Mouse (Mus musculus): ENCODE data around the gene Tmod2.

Gene Tmod2

DNA sequence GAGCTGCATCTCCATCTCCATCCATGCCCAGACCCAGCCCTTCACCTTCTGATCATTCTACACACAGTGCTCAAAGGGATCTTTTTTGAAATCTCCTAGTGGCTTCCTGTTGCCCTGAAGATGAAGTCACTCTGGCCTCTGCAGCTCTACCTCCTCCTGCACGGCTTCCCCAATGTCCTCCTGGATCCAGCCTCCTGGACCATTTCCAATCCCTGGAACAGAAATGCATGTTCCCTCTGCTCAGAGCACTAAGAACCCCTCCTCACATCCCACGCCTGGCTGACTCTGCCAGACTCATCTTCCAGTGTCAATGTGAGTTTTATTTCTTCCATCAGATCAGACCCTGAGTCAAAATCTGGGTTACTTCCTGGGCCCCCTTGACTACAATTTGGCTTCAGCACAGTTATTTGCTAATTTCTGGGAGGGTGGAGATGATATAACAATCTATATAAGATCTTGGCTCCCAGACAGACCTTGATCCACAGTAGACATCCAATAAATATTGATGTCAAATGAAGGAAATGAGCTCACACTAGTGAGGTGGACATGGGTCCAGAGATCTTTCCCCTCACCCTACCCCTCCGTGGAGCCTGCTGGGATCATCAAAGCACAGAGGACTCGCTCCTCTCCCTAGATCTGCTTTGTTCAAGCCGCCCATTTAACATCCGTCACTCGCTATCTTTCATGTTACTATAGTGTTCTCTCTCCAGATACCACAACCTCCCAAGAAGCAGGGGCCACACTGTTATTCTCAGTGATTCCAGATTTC, 10.8 kb downstream of the Tmod2 start:
- DNase-seq (ENCODE audit: low spot score in 2 of 2): peak in 1 of 2 experiments; percentile 22

DNA sequence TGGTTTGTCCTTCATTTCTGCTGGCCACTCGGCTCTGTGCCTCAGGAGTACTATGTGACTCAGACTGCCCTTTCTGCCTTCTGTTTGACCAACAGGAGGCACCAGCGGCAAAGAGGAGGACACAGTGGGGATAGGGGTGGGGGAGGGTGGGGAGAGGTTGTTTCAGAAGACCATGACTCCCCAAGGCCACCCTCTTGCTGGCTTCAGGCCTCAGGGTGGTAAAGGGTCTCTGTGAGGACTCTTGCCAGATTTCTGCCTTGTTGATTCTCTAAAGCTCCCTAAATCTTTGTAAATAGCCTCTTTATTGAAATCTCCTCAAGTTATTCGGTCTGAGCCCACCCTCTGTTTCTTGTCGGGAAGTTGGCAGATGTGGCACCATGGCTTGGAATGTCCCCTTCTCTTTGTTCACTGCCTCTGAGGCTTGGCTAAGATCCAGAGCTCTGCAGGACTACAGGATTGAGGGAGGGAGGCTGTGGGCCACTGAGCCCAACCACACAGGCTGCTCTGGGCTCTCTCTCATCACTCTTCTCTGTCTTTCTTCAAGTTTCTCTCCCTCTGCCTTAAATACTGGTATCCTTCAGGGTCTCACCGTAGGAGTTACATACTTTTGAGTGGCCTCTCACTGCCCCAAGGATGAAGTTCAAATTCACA, 11.8 kb downstream of the Tmod2 start:
- DNase-seq (ENCODE audit: low spot score in 2 of 2): no peak

DNA sequence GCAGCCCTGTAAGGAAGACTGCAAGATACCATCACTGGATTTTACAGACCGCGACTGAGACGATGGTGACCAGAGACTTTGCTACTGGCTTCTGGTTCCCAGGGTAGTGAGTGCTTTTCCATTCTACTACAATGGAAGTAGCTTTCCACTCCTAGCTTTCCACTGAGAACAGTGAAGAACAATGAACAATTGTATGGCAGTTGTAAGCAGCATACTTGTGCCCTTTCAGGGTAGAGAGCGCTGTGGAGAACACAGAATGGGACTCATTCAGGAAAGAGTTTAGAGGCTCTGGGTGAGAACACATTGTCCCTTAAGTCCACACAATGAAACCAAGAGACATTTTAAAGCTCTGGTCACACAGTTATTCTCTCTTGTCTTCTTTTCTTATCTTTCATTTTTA, 13.5 kb downstream of the Tmod2 start:
- no peak for DNase-seq (ENCODE audit: low spot score in 2 of 2)

DNA sequence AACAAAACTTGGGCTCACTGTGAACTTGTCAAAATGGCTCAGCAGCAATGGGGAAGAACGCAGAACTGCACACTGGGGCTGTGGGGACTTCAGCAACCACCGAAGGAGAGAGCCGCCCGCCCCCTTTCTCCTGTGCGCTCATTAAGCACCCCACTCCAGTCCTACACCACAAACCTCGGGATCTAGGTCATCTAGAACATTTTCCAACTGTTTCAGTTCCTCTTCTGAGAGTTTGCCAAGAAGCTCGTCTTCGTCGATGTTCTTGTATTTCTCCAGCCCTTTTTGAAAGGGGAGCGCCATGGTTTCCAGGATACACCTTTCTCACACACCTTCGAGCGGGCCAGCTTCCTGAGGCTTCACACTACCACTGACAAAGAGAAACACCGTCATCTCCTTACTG, 14.1 kb downstream of the Tmod2 start:
- no peak for DNase-seq (ENCODE audit: low spot score in 2 of 2)

DNA sequence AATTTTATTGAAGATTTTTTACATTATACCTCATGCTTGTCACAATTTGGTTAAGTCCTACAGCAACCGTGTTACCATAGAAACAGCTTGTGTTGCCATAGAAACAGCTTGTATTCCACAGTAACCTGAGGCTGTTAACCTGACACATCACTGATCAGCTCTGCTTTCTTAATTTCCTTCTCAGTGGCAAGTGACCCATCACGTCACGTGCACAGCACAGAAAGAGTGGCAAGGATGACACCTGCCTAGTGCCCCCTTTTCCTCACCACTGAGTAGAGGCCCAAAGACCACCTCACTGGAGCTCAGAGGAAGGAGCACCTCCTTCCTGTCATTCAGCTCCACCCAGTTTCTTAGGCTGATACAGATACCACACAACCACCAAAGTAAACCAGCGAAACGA, 17.6 kb downstream of the Tmod2 start:
- no peak for DNase-seq (ENCODE audit: low spot score in 2 of 2)

DNA sequence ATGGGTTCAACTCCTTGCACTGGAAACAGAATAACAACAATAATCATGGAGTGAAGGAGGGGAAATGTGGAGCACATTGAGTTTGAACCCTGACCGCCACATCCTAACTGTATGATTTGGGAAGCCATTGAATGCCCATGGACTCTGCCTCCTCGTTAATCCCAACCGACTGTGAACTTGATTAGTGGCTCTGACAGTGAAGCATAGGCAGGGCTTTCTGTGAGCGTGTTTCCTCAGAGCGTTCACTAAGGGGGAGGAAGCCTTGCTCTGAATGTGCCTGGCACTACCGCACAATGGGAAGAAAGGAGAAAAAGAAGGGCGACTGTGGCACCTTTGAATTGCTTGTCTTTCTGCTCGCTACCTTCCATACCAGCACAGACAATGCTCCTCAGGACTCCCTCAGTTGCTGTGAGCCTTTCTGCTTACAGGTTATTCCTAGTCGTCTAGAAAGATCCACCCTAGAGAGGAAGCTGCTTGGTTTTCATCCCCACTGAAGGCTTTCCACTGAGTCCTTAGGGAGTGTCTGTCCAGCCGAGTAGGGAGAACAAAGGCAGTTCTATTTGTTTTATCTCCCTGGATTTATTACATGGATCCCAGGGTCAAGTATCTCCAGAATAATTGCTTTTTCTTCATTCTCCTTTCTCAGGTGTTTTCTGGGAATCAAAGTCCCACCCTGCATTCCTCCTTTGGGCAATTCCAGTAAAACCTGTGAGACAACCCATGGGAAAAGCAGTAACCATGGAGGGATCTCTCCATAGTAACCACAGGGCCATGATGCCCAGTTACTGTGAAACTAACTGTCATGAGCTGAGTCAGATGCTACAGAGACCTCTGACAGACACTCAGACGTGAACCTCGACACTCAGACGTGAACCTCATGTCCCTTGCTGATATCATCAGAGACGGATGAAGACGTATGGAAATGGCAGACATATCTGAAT, 21.0 kb downstream of the Tmod2 start:
- DNase-seq (ENCODE audit: low spot score in 2 of 2): no peak

DNA sequence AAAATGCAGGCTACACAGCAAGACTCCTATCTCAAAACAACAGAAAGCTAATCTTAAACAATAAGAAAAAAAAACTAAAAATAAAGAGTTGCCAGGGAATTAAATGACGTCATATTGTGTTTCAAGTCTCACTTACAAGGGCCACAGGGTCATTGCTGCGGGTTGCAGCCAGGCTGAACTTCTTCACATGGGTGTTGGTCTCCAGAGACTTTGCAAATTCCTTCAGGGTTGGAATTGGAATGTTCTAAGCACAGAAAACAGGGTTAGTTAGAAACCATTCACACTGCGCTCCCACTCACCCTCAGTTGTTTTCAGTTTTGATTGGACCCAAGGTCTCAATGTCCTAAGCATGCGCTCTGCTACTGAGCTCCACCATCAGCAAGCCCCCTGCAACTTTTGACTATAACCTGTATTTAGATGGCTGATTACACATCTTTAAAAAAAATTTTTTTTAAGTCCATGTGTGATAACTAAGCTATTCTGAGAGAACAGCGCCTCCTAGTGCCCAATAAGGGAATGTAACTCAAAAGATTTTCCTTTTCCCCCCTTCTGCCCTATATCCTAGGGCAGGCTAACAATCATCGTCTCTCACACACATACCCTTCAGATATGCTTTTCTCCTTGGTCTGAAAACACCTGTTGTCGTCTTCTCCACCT, 29.3 kb downstream of the Tmod2 start:
- DNase-seq (ENCODE audit: low spot score in 2 of 2): no peak

DNA sequence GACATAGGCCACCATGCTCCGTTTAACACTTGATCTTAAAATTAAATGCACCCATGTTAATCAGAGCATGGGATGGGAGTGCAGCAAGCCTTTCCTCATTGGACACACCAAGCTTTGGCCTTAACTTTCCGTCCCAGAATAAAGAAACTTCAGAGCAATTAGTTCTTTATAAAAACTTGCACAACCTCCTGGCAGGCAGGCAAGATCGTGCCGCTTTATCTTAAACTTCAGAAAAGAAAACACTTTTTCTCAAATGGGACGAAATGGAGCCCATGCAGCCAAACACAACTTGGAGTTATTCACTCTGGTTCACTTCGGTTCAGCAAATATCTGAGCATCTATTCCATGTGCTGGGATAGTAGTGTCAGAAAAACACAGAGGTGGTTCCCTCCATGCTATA, 31.8 kb downstream of the Tmod2 start:
- DNase-seq (ENCODE audit: low spot score in 2 of 2): peak in 1 of 2 experiments; percentile 29

DNA sequence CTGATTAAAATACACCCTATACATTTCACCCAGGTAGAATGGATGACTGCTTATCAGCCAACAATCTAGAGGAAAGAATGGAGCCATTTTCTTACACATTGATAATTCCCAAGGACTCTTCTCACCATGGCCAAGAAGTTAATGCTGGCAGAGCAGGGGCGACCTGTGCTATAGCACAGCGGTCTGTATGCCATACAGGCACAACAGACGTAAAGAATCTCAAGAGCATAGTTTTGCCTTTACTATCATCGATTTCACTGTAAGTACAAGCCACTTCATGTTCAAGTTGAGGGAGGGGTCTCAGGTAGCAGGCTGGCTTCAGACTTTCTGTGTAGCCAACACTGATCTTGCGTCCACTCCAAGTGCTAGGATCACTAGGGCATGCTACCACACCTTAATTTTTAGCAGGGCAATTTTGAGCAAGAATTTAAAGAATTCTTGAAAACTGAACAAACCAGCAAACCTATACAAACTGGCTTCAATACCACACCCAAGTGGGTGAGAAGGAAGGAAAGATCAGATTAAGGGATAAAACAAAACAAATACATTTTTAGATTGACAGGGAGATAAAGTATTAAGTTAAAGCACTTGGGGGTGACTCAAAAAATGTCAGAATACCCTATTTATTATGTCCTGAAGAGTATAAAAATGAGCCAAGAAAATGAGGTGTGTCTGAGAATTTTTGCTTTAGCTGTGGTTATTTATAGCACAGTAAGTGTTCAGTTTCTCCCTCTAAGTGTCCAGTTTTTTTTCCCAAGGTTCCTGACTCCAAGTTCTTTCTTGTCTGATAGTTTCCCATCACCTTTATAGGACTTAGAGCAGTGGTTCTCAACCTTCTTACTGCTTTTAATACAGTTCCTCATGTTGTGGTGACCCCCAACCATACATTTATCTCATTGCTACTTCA, 39.8 kb downstream of the Tmod2 start:
- DNase-seq (ENCODE audit: low spot score in 2 of 2): no peak

DNA sequence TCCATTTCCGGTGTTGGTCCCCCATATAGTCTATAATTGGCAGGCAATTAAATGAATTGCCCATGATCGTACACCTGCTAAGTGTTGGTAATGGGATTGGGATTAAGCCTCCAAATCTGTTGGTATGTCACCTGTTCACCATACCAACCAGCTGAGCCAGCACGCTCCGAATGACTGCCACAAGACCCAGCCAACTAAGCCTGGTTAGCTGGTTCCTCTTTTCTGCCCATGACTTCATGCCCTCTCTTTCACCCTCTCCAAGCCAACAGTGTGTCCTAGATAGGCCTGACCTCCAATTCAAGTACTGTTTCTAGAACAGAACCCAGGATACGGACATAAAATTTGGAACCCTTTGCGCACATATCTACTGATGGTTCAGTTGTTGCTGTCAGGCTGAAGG, 42.7 kb downstream of the Tmod2 start:
- DNase-seq (ENCODE audit: low spot score in 2 of 2): no peak

DNA sequence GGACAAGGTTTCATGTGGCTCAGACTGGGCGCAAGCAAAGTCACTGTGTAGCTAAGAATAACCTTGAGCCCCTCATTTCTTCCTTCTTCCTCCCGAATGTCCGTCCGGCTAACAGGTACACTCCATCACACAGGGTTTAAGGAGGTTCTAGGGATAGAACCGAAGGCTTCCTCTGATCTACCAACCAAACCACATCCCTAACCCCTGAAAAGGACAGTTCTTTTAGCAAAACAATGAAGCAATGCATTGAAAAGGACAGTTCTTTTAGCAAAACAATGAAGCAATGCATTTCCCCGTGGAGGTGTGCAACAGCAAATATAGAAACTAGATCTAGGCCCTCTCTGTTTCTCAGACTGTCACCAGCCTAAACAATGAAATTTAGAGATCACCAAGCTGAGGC, 46.2 kb downstream of the Tmod2 start:
- DNase-seq (ENCODE audit: low spot score in 2 of 2): no peak

DNA sequence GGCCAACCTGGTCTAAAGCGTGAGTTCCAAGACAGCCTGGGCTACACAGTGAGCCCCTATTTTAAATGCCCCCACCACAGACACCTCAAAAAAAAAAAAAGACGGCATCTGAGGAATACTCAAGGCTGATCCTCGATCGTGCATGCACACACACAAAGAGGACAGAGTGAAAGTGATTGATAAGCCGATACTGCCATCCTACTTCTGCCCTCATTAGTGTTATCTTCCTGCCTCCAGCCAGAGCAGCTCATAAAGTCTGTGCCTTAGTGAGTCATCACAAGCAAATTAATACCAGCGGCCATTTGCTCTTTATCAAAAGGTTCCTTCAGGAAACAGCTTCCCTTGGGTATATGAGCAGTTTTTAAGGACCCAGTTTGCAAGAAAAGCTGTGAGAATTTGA, 47.5 kb downstream of the Tmod2 start:
- DNase-seq (ENCODE audit: low spot score in 2 of 2): no peak

DNA sequence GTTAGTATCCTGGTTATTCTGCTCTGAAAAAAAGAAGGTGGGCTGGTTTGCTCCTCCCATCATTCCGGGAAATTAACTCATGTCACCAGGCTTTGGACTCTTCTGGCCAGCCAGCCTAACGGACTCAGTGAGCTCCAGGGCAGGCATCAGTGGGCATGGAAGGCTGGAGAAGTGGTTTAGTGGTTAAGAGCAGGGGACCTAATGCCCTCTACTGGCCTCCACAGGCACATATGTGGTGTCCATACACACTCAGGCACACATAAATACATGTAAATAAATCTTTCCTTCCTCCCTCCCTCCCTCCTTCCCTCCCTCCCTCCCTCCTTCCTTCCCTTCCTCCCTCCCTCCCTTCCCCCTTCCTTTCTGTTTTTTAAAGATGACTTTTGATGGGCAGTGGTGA, 47.9 kb downstream of the Tmod2 start:
- no peak for DNase-seq (ENCODE audit: low spot score in 2 of 2)

DNA sequence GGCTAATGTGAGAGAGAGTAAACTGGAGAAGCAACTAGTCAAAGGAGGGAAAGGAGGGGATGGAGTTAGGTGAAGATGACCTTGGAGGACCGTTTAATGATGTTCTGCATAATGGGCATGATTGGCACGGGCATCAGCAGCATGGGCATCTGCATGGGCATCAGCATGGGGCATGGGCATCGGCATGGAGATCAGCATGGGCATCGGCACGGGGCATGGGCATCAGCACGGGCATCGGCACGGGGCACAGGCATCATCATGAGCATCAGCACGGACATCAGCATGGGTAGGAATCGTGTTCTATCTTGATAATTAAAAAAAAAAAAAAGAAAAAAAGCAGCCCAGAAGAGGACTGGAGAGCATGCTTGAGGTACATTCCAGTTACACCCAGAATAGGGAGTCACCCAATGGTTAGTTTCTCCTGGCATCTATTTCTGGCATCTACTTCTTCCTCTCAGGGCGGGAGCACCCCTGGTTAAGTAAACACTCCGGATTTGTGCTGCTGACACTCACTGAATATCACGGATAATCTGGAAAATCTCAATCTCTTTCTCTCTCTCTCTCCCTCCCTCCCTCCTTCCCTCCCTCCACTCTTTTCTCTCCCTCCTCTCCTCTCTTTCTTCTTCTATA, 50.0 kb downstream of the Tmod2 start:
- DNase-seq (ENCODE audit: low spot score in 2 of 2): no peak

DNA sequence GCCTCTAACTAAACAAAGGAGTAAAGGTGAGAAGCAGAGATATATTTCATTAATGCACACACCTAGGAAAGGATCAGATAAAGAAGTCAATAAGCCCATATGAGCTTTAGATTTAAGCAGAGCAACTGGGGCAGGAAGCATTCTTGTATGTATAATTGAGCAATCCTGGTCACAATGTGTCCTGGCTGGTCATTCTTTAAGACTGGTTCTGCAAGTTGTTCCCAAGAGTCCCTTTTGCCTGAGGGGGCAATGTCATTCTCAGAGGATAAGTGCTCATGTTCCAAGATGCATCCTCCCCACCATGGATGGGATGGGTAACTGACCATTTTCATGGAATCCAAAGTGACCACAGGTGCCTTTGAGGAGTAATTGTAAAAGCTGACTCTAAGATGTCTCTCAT, 50.8 kb downstream of the Tmod2 start:
- no peak for DNase-seq (ENCODE audit: low spot score in 2 of 2)

DNA sequence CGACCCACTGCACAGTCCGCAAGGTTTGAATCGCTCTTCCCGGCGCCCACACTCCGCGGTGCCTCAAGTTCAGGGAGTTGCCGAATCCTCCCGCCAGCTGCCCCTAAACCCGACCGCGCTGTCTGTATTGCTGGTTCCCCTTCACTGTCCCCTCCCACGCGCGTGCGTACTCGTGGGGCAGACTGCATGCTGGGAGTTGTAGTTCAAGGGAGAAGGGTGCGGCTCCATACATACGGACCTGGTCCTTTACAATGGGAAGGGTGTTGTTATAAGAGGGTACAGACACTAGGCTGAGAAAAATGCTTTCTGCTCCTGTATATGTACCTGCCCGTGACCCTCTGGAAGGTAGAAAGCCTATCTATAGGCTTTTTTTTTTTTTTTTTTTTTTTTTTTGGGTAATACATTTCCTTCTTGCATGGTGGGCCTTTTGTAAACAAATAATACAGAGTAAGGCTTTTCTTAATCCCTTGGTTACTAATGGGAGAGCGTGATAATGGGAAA, 51.6 kb downstream of the Tmod2 start, which contains the start of gene Tmod3:
Tmod3 (minus strand) TSS at position 146 of the 501 bp plus-strand sequence.
- DNase-seq (ENCODE audit: low spot score in 2 of 2): peak; percentile 94 to 96

DNA sequence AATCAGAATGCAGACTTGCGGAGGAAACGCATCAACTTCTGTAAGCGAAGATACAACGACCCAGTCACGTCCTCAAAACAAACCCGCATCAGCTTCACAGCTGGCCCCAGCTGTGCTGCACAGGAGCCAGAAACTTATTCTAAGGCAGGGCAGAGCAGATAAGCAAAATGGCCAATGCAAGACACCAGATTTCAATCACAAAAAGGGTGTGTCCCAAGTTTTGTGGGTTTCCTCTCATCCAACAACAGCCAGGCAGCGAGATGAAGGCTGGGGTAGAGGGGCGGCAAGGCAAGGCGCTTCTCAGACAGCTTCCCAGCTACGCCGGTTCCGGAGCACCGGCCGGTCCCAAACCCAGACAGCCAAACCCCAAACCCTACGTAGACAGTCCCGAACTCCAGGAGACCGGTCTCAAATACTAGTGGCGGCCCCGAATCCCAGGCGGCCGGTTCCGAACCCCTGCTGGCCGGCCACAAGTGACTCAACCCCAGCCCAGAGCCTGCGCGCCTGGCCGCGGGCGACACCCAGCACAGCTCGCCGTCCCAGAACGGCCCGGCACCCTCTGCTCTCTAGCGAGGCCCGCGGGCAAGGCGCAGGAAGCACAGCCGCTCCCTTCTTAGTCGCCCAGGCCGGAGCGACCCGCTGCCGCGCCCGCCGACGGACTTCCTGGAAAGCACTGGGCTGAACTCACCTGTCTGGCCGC, 52.2 kb downstream of the Tmod2 start:
- peak; percentile 39 to 60 for DNase-seq (ENCODE audit: low spot score in 2 of 2)

DNA sequence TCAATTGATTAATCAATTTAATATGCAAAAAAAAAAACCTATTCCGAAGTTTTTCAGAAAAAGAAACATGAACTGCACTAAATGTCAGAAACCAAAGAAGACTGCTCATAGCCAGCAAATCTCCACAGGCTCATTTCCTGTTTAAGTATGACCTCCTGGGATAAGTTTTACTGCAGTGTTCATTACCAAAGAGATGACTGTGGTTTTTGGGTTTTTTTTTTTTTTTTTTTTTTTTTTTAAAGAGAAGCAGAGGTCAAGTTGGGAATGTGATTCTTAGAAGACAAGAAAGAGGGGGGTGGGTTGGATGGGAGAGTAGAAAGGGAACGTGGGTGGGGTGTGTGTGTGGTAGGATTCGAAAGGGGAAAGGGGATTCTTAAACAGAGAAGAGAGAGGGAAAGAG, 52.8 kb downstream of the Tmod2 start:
- DNase-seq (ENCODE audit: low spot score in 2 of 2): no peak

DNA sequence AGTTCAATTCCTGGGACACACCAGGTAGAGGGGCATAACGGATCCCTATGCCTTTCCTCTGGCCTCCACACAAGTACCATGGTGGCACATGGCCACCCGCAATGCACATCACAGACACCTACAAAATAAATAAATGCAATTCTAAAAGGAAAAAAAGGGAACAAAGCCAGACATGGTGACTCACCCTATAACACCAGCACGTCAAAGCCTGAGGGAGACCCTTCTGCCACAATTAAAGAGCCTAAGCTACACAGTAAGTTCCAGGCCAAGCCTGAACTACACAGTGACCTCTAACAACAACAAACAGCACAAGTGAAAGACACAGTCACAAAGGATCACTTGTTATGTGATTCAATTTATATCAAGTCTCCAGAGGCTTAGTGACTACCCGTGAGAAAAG, 57.4 kb downstream of the Tmod2 start:
- DNase-seq (ENCODE audit: low spot score in 2 of 2): no peak

Measured in urinary bladder, postnatal 36 days (tissue).